Mouse (Mus musculus): ENCODE data around the gene Casp6. TPM values are rescaled to one million over a fixed set of nuclear protein-coding genes. Genes with fewer than 3 reads are reported as not detected.

Gene Casp6
- polyA plus RNA-seq, 1 experiment: 12.7 TPM

- no peaks in the 10 kb centered on the region for H3K79me2 ChIP-seq (ENCODE audit: control insufficient read depth, insufficient read depth)
- no peak overlapping the region for H3ac ChIP-seq (ENCODE audit: control insufficient read depth, insufficient read length)
- H3K4me2 ChIP-seq (ENCODE audit: low read depth): no peak overlapping the region
- H3K27me3 ChIP-seq (ENCODE audit: control insufficient read depth, insufficient read depth, insufficient read length): no peaks in the 10 kb centered on the region
- no peaks in the 10 kb centered on the region for H3K36me3 ChIP-seq (ENCODE audit: control insufficient read depth, insufficient read depth)
- TF ChIP-seq USF1 (IDR thresholded peaks at IDR 0.05; ENCODE audit: low read depth) (peak; percentile 45), MAX (IDR thresholded peaks at IDR 0.05; ENCODE audit: low read depth) (no peak)
- H3K4me3 ChIP-seq: no peak overlapping the region
Observed at GRCm38 (mm10) chr3:129949158-129949773, 48.0 kb downstream of the Casp6 start.

GRCm38 (mm10) chr3:129953296-129953695 is 52.1 kb downstream of the Casp6 start:
- Histone ChIP-seq H3K4me3 (no peak overlapping the region), H3K36me3 (ENCODE audit: control insufficient read depth, insufficient read depth) (no peaks in the 10 kb centered on the region), H3K27me3 (ENCODE audit: control insufficient read depth, insufficient read depth, insufficient read length) (no peaks in the 10 kb centered on the region), H3ac (ENCODE audit: control insufficient read depth, insufficient read length) (no peak overlapping the region), H3K4me2 (ENCODE audit: low read depth) (no peak overlapping the region), H3K79me2 (ENCODE audit: control insufficient read depth, insufficient read depth) (no peaks in the 10 kb centered on the region)
- TF ChIP-seq TCF3 (IDR thresholded peaks at IDR 0.05; ENCODE audit: insufficient read length, low read depth): no peak

DNA sequence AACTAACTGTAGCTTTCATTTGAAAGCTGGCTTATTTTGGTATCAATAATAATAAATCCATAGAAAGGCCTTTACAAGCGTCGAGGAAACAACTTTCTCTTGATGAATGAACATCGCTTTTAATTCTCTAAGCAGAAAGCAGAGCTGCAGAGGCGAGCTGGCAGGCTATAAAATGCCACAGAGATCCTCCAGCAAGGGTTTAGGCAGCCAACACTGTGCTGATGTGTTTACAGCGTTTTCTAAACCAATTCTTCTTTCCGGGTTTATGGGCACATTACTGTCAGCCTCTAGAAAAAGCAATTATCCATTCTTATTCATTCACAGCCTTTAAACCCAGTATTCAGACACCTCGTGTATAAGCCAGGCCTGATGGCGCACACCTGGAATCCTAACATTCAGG is 61.3 kb downstream of the Casp6 start:
- TF ChIP-seq MYOG (IDR thresholded peaks at IDR 0.05; ENCODE audit: control insufficient read depth in 1 of 3, insufficient read depth in 1 of 3, insufficient read length in 2 of 3, low read depth in 2 of 3): no peak
- TF ChIP-seq USF1 (IDR thresholded peaks at IDR 0.05; ENCODE audit: low read depth): no peak
- Histone ChIP-seq H3K4me3 (no peak overlapping the region), H3K4me2 (ENCODE audit: low read depth) (no peak overlapping the region), H3K36me3 (ENCODE audit: control insufficient read depth, insufficient read depth) (no peaks in the 10 kb centered on the region), H3ac (ENCODE audit: control insufficient read depth, insufficient read length) (no peak overlapping the region), H3K79me2 (ENCODE audit: control insufficient read depth, insufficient read depth) (no peaks in the 10 kb centered on the region), H3K27me3 (ENCODE audit: control insufficient read depth, insufficient read depth, insufficient read length) (no peaks in the 10 kb centered on the region)

Other genes starting within 250 kb of the Casp6 start
- gene Egf, start 146.1 kb upstream of the Casp6 start, polyA plus RNA-seq (2012; fragmentation: generic; extraction: Trizol): 0.38 TPM
- not detected for gene Lrit3, start 97.4 kb upstream of the Casp6 start, polyA plus RNA-seq (2012; fragmentation: generic; extraction: Trizol)
- not detected for gene Rrh, start 78.8 kb upstream of the Casp6 start, polyA plus RNA-seq (2012; fragmentation: generic; extraction: Trizol)
- gene Gar1, start 70.0 kb upstream of the Casp6 start, polyA plus RNA-seq (2012; fragmentation: generic; extraction: Trizol): 89.0 TPM
- not detected for gene Cfi, start 65.5 kb upstream of the Casp6 start, polyA plus RNA-seq (2012; fragmentation: generic; extraction: Trizol)
- gene Pla2g12a, start 22.8 kb upstream of the Casp6 start, polyA plus RNA-seq (2012; fragmentation: generic; extraction: Trizol): 31.3 TPM
- 19.7 TPM for gene Mcub, start 68.8 kb downstream of the Casp6 start, polyA plus RNA-seq (2012; fragmentation: generic; extraction: Trizol)
- 21.4 TPM for gene Sec24b, start 160.1 kb downstream of the Casp6 start, polyA plus RNA-seq (2012; fragmentation: generic; extraction: Trizol)
- 2.8 TPM for gene Col25a1, start 230.1 kb downstream of the Casp6 start, polyA plus RNA-seq (2012; fragmentation: generic; extraction: Trizol)